Mouse (Mus musculus) left cerebral cortex, adult 9 months (tissue): ENCODE results near the gene Fam117a.

Experiments
- DNase-seq, 2 experiments: peaks; one replicate each; pipeline ENCODE4 v3.0.0; 2022; ENCODE audit warnings: low spot score in 2 of 2

Gene Fam117a

GRCm38 (mm10) chr11:95417341-95417740, 80.5 kb downstream of the Fam117a start:
- no peak for DNase-seq

GRCm38 (mm10) chr11:95420880-95421435, 84.1 kb downstream of the Fam117a start:
- no peak for DNase-seq

GRCm38 (mm10) chr11:95423505-95423904, 86.7 kb downstream of the Fam117a start:
- no peak for DNase-seq

GRCm38 (mm10) chr11:95431344-95431743, 94.5 kb downstream of the Fam117a start:
- DNase-seq, result no peak
